ENCODE assay signal across 8 mouse cellular contexts in the genomic region with DNA sequence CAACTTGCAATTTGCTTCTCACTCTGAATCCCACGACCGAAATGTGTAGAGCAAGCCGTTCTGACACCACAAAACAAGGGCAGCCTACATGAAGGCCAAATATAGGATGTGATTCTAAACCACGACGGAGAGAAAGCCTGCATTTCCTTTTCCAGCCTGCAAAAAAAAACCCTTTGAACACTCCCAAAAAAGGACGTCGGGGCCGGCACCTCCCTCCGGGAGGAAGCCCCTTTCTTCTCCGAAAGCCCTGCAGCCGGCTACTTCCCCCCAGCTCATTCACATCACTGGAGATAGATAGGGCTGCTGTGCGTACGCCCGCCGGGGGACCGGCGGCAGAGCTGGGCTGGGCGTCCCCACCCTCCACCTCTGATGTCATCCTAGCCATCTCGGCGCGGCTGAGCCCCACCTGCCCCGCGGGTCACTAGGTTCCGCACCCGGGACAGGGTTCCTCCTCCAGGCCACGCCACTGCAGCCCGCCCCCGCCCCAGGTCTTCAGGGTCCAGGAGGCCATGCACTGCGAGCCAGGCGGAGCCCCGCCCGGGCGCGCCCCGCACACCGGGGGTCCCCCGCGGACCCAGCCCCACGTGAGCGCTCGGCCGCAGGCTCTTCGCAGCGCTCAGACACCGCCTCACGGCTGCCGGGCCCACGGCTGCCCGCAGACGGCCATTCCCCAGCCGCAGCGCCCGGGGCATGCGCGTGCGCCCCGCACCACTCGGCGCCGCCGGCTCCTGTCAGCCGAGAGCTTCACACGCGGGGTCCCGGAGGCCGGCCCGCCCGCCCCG. TPM values are rescaled to one million over a fixed set of nuclear protein-coding genes. Genes with fewer than 3 reads are reported as not detected.
A peak's percentile ranks its signal among the peaks of the same experiment; 100 is the strongest.
DNase-seq lines count a peak whose midpoint lies in the region; ATAC-seq and TF ChIP-seq lines count a peak whose summit lies in the region.

No protein-coding gene starts in this region.

- peak; percentile 60 for ATAC-seq in intestine, embryonic 15.5 days
- peak; percentile 33 for ATAC-seq in limb, embryonic 15.5 days (ENCODE audit: insufficient number of reproducible peaks, low FRiP score, low TSS enrichment, low read depth)
- peak; percentile 81 for ATAC-seq in midbrain, embryonic 15.5 days (replicated peaks)

- WGBS in intestine, embryonic 15.5 days = under 1% methylated on average over 54 of the region's 69 CpGs
- under 1% methylated on average over 65 of the region's 69 CpGs for WGBS in limb, embryonic 15.5 days
- under 1% methylated on average over 69 of the region's 69 CpGs for WGBS in midbrain, embryonic 15.5 days

- TF ChIP-seq CTCF in testis, adult 2 months (IDR thresholded peaks at IDR 0.05; ENCODE audit: control insufficient read depth, insufficient read depth, insufficient replicate concordance, low read depth, low read length) = no peak

- peak overlapping the region; percentile 88 for H3K4me3 ChIP-seq in testis, adult 2 months (ENCODE audit: control insufficient read depth, low read depth, low read length)
- H3K4me3 ChIP-seq in intestine, embryonic 15.5 days (replicated peaks) = peak overlapping the region; percentile 90
- peak overlapping the region; percentile 98 for H3K4me3 ChIP-seq in limb, embryonic 15.5 days
- peak overlapping the region; percentile 79 for H3K4me3 ChIP-seq in midbrain, embryonic 15.5 days

- no peak for TF ChIP-seq POLR2A in testis, adult 2 months (IDR thresholded peaks at IDR 0.05; ENCODE audit: control insufficient read depth, low read depth, low read length)

- H3K27ac ChIP-seq in testis, adult 2 months (ENCODE audit: control insufficient read depth, insufficient read depth, low read depth, low read length) = peak overlapping the region; percentile 3
- H3K27ac ChIP-seq in intestine, embryonic 15.5 days = peak overlapping the region; percentile 99
- peak overlapping the region; percentile 93 for H3K27ac ChIP-seq in limb, embryonic 15.5 days
- H3K27ac ChIP-seq in midbrain, embryonic 15.5 days = peak overlapping the region; percentile 95

- peaks cover 18% of the 10 kb centered on the region for H3K4me1 ChIP-seq in testis, adult 2 months (ENCODE audit: control insufficient read depth, insufficient read depth, low read length)
- peaks cover 33% of the 10 kb centered on the region for H3K4me1 ChIP-seq in intestine, embryonic 15.5 days (replicated peaks)
- H3K4me1 ChIP-seq in limb, embryonic 15.5 days = peaks cover 26% of the 10 kb centered on the region
- peaks cover 46% of the 10 kb centered on the region for H3K4me1 ChIP-seq in midbrain, embryonic 15.5 days

- peak overlapping the region; percentile 71 for H3K4me2 ChIP-seq in intestine, embryonic 15.5 days (replicated peaks)
- H3K4me2 ChIP-seq in limb, embryonic 15.5 days = peak overlapping the region; percentile 71
- peak overlapping the region; percentile 68 for H3K4me2 ChIP-seq in midbrain, embryonic 15.5 days

- no peaks in the 10 kb centered on the region for H3K36me3 ChIP-seq in testis, adult 2 months (ENCODE audit: control insufficient read depth, insufficient read depth, low read length)
- no peaks in the 10 kb centered on the region for H3K36me3 ChIP-seq in intestine, embryonic 15.5 days
- no peaks in the 10 kb centered on the region for H3K36me3 ChIP-seq in limb, embryonic 15.5 days
- H3K36me3 ChIP-seq in midbrain, embryonic 15.5 days (replicated peaks) = no peaks in the 10 kb centered on the region

- peak overlapping the region; percentile 90 for H3K9ac ChIP-seq in intestine, embryonic 15.5 days
- peak overlapping the region; percentile 83 for H3K9ac ChIP-seq in limb, embryonic 15.5 days
- H3K9ac ChIP-seq in midbrain, embryonic 15.5 days = peak overlapping the region; percentile 86

- H3K27me3 ChIP-seq in testis, adult 2 months (ENCODE audit: control insufficient read depth, insufficient read depth, low read length) = no peaks in the 10 kb centered on the region
- no peaks in the 10 kb centered on the region for H3K27me3 ChIP-seq in intestine, embryonic 15.5 days (replicated peaks)
- no peaks in the 10 kb centered on the region for H3K27me3 ChIP-seq in limb, embryonic 15.5 days
- H3K27me3 ChIP-seq in midbrain, embryonic 15.5 days (replicated peaks) = no peaks in the 10 kb centered on the region

- no peaks in the 10 kb centered on the region for H3K9me3 ChIP-seq in intestine, embryonic 15.5 days
- no peaks in the 10 kb centered on the region for H3K9me3 ChIP-seq in limb, embryonic 15.5 days
- no peaks in the 10 kb centered on the region for H3K9me3 ChIP-seq in midbrain, embryonic 15.5 days

- DNase-seq in testis, postnatal 10 days (ENCODE audit: low spot score) = no peak
- peak; percentile 65 for DNase-seq in embryo, embryonic 10 days (ENCODE audit: low spot score)
- DNase-seq in gastrocnemius, postnatal 4 days (ENCODE audit: low spot score in 2 of 2) = peak; percentile 45 to 70
- peak; percentile 78 to 87 for DNase-seq in spleen, postnatal 4 days (ENCODE audit: low spot score in 2 of 2)

RNA-seq across cellular contexts. Expression of a gene that starts 0.6 kb away (rescaled TPM):
- polyA plus RNA-seq in testis, adult 2 months (2012; rRNA removed) = 12.9 and 13.2 TPM in 2 replicates
- 10 to 100 TPM; 70.4 to 84.2 TPM for total RNA-seq in gastrocnemius, postnatal 4 days (2021)
- polyA plus RNA-seq in intestine, embryonic 15.5 days (2015; fragmentation: Nextera tagmentation; extraction: Ambion mirVana) = 167 and 173 TPM in 2 replicates
- 98.4 and 105 TPM in 2 replicates for polyA plus RNA-seq in limb, embryonic 15.5 days (2015; fragmentation: Nextera tagmentation; extraction: Ambion mirVana)
- 198 and 206 TPM in 2 replicates for polyA plus RNA-seq in midbrain, embryonic 15.5 days (2015; fragmentation: Nextera tagmentation; extraction: Ambion mirVana)

Comparison
In these comparisons a context has a peak if more than half of its experiments do, and no peak if none do; other contexts are left out.
1. H3K27ac ChIP-seq: peak in every context shown above with its lines; median percentile 99 in intestine, embryonic 15.5 days; 95 in midbrain, embryonic 15.5 days; 93 in limb, embryonic 15.5 days; 3 in testis, adult 2 months.